Mouse (Mus musculus): ENCODE data around the gene Bco2.

Gene Bco2

GRCm38 (mm10) chr9:50555094-50555446 lies at the start of gene Bco2:
Gene Bco2 (minus strand): TSS chr9:50555181.
- DNase-seq (ENCODE audit: low spot score) = no peak

DNA sequence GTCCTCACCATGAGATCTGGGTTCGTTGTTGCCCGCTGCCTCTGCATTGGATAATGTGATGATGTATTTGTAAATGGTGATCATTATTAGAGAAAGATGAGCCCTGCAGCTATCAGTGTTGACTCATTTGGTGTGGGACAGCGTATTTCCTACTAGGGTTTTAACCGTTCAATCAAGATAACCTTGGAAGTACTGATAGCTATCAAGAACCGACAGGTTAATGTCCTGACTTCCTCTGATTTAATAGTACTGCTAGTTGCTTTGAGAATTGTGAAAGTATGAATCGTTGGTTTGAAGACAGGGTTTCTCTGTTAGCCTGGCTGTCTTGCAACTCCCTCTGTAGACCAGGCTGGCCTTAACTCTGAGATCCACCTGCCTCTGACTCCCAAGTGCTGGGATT lies 49.4 kb upstream of the Bco2 start:
- DNase-seq (ENCODE audit: low spot score) = no peak

DNA sequence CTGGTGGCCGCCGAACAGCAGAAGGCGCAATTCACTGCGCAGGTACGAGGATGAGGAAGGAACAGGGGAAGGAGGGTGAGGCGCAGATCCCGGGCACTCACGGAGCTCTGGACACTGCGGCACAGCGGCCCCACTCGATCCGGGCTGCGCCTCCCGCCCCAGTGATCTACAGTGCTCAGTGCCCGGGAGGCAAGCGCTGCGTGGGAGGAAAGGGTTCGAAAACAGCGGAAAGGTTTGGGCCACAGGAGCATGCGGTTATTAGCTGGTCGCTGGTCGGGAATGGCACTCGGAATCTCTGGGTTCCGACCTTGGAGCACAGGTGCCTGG lies 49.0 kb upstream of the Bco2 start:
- no peak for DNase-seq (ENCODE audit: low spot score)

GRCm38 (mm10) chr9:50603189-50603997 lies 48.4 kb upstream of the Bco2 start, which contains the start of the genes Sdhd and Timm8b:
Gene Sdhd (minus strand): TSS chr9:50603812.
Gene Timm8b (plus strand): TSS chr9:50603910.
- DNase-seq (ENCODE audit: low spot score) = peak; percentile 89

DNA sequence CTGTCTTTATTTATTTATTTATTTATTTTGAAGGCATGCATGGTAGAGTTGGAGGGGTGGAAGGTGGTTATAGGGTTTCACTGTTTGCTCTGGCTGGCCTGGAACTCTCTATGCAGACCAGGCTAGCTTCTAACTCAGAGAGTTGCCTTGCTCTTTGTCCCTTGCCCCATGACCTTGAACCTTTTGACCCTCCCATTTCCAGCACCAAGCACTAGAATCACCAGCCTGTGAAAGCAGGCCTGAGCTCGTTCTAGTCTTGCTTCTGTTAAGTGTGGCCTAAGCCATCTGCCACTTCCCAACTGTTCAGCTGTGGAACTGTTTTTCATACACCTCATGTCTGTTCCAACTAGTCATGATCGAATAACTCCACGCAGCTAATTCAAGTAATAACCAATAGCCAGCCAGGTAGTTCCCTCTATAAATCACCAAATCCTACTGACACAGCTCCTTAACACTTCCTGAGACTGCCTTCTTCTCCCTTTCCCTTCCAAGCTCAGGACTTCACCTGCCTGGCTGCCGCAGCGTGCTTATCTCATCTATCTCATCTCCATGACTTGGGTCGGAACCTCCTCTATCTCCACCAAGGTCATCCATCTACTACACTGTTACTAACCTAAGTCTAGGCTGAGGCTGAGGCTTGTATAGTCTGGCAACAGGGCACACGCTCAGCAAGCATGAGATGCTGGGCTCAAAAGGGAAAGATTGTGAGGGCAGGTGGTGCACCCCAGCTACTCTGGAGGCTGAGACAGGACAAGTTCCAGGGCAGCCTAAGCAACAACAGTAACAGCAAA lies 47.3 kb upstream of the Bco2 start:
- no peak for DNase-seq (ENCODE audit: low spot score)

GRCm38 (mm10) chr9:50601536-50601935 lies 46.6 kb upstream of the Bco2 start:
- DNase-seq (ENCODE audit: low spot score) = no peak

GRCm38 (mm10) chr9:50596973-50597372 lies 42.0 kb upstream of the Bco2 start:
- no peak for DNase-seq (ENCODE audit: low spot score)

DNA sequence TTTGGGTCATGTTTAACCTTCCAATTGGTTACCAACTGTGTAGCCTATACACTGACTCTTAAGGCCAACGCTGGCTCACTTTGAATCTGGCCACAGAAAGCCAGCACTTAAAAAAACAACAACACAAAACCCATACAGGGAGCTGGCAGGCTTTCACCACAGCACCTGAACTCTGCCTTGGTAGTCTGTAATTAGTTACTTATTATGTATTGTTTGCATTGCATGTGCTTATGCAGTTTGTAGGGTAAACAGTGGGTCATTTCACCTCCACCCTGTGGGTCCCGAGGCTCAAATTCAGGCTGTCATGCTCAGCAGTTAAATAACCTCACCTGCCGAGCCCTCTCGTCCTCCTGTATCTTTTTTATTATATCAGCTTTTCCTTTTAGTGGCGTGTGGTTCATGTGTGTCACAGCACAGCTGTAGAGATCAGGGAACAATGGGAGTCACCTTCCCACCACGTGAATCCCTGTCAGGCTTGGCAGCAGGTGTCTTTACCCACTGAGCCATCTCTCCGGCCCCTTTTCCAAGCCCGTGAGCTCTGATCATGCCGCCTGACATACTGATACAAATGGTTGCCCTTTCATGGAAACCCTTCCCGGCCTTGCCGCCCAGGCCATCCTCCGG lies 39.9 kb upstream of the Bco2 start:
- DNase-seq (ENCODE audit: low spot score) = no peak

DNA sequence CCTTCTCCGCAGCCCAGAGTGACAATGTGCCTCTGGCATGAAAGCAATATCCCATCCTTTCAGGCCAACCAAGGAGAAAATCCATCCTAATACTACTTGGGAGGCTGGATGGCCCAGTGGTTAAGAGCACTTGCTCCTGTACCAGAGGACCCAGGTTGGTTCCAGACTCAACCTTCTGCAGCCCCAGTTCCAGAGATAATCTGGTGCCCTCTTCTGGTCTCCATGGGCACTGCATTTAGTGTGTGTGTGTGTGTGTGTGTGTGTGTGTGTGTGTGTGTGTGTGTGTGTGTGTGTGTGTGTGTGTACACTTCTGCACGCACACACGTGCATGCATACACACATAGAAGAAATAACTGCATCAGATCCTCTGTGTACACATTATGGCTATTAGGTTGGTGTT lies 38.6 kb upstream of the Bco2 start:
- no peak for DNase-seq (ENCODE audit: low spot score)

DNA sequence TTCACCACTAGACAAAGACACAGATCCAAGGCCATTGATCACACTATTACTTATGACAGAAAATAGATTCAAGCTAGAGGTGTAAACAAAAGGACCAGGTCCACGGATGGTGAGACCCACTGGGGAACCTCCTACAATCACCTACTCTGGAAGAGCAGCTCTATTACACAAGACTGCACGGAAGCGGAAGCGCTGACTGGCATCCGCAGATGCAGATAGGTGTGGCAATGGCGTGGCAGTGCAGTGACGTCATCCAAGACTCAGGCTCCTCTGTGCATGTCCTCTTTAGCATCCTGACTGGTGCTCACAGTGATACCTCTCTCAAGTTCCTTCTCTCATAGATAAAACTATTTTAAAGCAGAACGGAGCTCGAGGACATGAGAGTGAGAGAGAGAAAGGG lies 38.0 kb upstream of the Bco2 start:
- DNase-seq (ENCODE audit: low spot score) = no peak

DNA sequence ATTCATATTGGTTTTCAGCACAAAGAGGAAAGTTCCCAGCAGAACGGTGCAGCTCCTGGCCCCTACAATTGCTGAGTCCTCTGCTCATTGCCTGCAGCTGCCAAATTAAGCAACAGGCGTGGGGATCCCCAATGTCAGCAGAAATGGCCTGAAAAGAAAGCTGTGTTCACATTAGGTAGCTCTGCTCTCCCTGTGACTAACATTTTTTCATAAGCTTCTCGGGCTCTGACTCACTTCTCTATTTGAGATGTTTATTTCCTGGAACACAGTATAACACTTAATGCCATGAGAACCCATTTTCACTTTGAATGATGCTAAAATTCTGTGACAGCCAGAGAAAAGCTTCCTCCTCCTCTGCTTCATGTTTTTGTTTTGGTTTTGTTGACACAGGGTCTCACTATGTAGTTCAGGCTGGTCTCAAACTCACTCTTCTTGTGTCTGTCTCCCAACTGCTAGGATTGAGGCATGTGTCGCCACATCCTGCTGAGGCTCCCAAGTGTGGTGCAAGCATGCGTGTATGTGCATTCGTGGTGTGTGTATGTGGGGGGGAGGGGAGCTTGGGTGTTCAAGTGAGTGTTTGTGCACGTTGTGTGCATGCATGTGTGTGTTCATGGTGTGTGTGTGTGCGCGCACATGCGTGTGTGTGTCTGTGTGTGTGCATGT lies 36.0 kb upstream of the Bco2 start:
- DNase-seq (ENCODE audit: low spot score) = no peak

DNA sequence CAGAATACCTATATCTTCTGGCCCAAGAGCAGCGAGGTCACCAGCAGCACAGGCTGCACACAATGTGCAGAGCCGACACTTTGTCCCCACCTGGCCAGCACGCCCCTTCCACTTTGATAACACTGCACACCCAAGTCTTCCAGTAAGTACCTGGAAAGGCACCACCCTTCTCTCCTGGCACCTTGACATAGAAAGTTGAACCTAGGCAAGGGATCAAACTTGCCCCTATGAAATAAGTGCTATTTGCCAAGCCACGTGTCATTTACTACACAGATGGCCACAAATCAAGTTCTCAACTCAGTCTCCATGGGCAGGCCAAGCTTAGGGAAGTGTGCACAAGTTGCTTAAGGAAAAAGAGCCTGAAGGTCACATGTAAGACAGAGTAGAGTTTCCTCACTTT lies 32.0 kb upstream of the Bco2 start:
- no peak for DNase-seq (ENCODE audit: low spot score)

GRCm38 (mm10) chr9:50585145-50585818 lies 30.3 kb upstream of the Bco2 start:
- DNase-seq (ENCODE audit: low spot score) = no peak

- no peak for DNase-seq (ENCODE audit: low spot score)
These were observed 25.4 kb upstream of the Bco2 start for GRCm38 (mm10) chr9:50580370-50580769.

- DNase-seq (ENCODE audit: low spot score) = no peak
These were observed 14.9 kb upstream of the Bco2 start for GRCm38 (mm10) chr9:50569599-50570525.

- no peak for DNase-seq (ENCODE audit: low spot score)
These were observed 12.9 kb upstream of the Bco2 start for GRCm38 (mm10) chr9:50567881-50568280.

DNA sequence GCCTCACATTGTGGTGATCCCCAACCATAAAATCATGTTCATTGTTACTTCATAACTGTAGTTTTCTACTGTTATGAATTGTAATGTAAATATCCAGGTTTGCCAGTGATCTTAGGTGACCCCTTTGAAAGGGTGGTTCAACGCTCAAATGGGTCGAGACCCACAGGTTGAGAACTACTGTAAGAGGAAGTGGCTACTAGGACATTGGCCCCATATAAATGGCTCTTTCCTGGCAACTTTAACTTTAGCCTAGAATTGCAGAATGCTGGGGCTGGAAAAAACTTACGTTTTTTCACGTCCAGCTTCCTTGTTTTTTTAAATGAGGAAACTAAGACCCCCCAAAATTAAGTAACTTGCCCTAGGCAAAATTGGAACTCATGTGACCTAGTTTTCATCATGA lies 12.4 kb upstream of the Bco2 start:
- no peak for DNase-seq (ENCODE audit: low spot score)

DNA sequence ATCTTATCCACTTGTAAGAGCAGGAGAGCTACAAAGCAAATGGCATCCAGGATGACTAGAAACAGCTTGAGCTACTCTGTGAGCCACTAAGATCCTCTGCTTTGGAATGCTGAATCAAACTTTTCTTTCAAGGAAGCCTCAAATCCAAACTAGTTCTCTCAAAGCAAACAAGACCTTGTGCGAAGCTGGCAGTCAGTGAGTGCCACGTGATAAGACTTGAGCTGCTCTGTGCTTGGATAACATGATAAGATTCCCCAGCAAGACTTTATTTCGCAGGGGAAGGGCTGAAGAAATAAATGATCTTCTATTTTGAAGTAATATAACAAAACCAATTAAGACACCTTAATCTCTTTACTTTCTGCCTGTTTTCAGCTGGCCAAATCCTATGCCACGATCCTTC lies 11.0 kb upstream of the Bco2 start:
- no peak for DNase-seq (ENCODE audit: low spot score)

DNA sequence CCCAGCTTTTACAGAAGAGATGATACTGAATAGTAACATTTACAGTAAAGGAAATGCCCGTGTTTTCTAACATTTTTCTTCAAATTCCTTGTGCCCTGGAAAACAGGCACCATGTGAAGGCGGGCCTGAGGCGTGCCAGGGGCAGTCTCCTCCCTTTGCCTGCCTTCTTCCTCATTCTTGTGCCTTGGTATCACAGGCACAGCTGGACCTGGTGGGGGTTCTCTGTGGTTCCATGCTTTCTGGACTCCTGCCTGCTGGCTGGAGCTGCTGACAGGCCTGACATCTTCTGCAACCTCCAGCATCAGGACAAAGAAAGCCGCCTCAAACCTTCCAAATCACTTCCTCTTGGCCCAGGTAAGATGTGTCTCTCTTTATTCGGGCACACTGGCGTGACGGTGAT lies 10.2 kb upstream of the Bco2 start:
- DNase-seq (ENCODE audit: low spot score) = peak; percentile 34

- no peak for DNase-seq (ENCODE audit: low spot score)
These were observed 7.0 kb upstream of the Bco2 start for GRCm38 (mm10) chr9:50561918-50562360.

Measured in ovary, postnatal 14 days (tissue).